Mouse (Mus musculus) myocyte (in vitro differentiated cells): ENCODE measurements around the gene Rnf169.

ENCODE experiments used
- CEBPB ChIP-seq: IDR thresholded peaks from 2 replicates; pipeline ENCODE4 v1.6.1; 2011; ENCODE audit warnings: mild to moderate bottlenecking, moderate library complexity; ENCODE audit not compliant: poor library complexity, insufficient read depth, severe bottlenecking
- E2F4 ChIP-seq: IDR thresholded peaks from one replicate; pipeline ENCODE4 v1.6.1; 2011; ENCODE audit warnings: mild to moderate bottlenecking, control low read depth, moderate library complexity; ENCODE audit not compliant: insufficient read depth
- MAX ChIP-seq: IDR thresholded peaks from one replicate; pipeline ENCODE4 v1.6.1; 2011; ENCODE audit warnings: low read depth, mild to moderate bottlenecking, control low read depth
- MYOD1 ChIP-seq, 3 experiments: IDR thresholded peaks; one replicate each; pipeline ENCODE4 v1.6.1; 2011; ENCODE audit warnings: control low read depth in 2 of 3, low read depth in 2 of 3, mild to moderate bottlenecking in 2 of 3, moderate library complexity in 1 of 3; ENCODE audit not compliant: insufficient read length in 2 of 3, control insufficient read depth in 1 of 3
- POLR2A ChIP-seq: IDR thresholded peaks from one replicate; pipeline ENCODE4 v1.6.1; 2011; ENCODE audit warnings: low read depth, mild to moderate bottlenecking, control low read depth, moderate library complexity; ENCODE audit not compliant: insufficient read length
- POLR2AphosphoS2 ChIP-seq: IDR thresholded peaks from one replicate; pipeline ENCODE4 v1.6.1; 2011; ENCODE audit warnings: low read depth, control low read depth; ENCODE audit not compliant: insufficient read length
- REST ChIP-seq: IDR thresholded peaks from one replicate; pipeline ENCODE4 v1.6.1; 2011; ENCODE audit warnings: mild to moderate bottlenecking, control low read depth, moderate library complexity; ENCODE audit not compliant: insufficient read depth, insufficient read length
- SRF ChIP-seq: IDR thresholded peaks from one replicate; pipeline ENCODE4 v1.6.1; 2011; ENCODE audit warnings: low read depth; ENCODE audit not compliant: control insufficient read depth, insufficient read length
- TCF12 ChIP-seq: IDR thresholded peaks from one replicate; pipeline ENCODE4 v1.6.1; 2011; ENCODE audit warnings: mild to moderate bottlenecking, control low read depth; ENCODE audit not compliant: poor library complexity, insufficient read depth, severe bottlenecking
- TCF3 ChIP-seq: IDR thresholded peaks from one replicate; pipeline ENCODE4 v1.6.1; 2011; ENCODE audit warnings: low read depth, control low read depth; ENCODE audit not compliant: insufficient read length
- USF1 ChIP-seq: IDR thresholded peaks from one replicate; pipeline ENCODE4 v1.6.1; 2011; ENCODE audit warnings: low read depth, mild to moderate bottlenecking, control low read depth, moderate library complexity

- no peak for TF ChIP-seq MAX
- TF ChIP-seq POLR2A, result no peak
- no peak for TF ChIP-seq SRF
- no peak for TF ChIP-seq REST
- no peak for TF ChIP-seq TCF12
- TF ChIP-seq CEBPB, result no peak
- no peak for TF ChIP-seq USF1
- no peak for TF ChIP-seq POLR2AphosphoS2
- no peak for TF ChIP-seq MYOD1 (IDR thresholded peaks at IDR 0.05; ENCODE audit: control insufficient read depth in 1 of 3, insufficient read length in 2 of 3, low read depth in 2 of 3)
- TF ChIP-seq TCF3, result no peak
- TF ChIP-seq E2F4, result no peak
These were observed 73.9 kb downstream of the Rnf169 start for GRCm38 (mm10) chr7:99906346-99906745.
